Mouse (Mus musculus): ENCODE data around the gene Copg2. TPM values are rescaled to one million over a fixed set of nuclear protein-coding genes. Genes with fewer than 3 reads are reported as not detected.

Copg2 gene
- polyA plus RNA-seq, 1 experiment from 2014 or later, result 5.8 TPM

DNA sequence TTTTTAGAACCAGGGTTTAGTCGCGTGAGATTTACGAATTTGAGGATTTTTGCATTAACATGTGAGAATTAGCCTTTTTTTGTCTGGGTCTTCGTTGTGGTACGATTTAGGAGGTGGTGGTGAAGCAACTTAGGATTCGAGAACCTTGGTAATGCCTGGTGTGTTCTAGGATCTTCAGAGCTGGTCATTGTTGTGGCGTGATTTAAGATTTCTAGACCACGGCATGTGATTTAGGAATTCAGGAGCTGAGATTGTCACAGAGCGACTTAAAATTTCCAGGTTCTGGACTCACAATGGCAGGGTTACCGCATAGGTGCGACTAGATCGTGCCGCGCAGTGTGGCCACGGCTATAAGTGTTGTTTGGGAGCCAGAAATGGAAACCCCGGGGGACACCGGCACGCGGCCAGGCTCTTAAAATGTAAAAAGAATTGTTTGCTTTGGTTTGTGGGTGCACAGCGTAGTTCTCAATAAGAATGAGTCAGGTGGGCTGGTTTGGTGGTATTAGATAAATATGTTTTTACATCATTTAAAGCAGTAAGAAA is 158.1 kb downstream of the Copg2 start:
- Histone ChIP-seq H3K9me3 (replicated peaks; ENCODE audit: control insufficient read depth, low read length) (peaks cover 13% of the 10 kb centered on the region), H3K4me1 (ENCODE audit: control insufficient read depth, low read depth, low read length) (no peaks in the 10 kb centered on the region), H3K4me2 (ENCODE audit: low read depth, low read length) (peak overlapping the region; percentile 48; the same call in 1 of the 2 replicates), H3K9ac (ENCODE audit: low read depth, low read length) (no peak overlapping the region), H3K36me3 (ENCODE audit: control insufficient read depth, insufficient read depth) (no peaks in the 10 kb centered on the region), H3K27ac (ENCODE audit: low read length) (no peak overlapping the region), H3K4me3 (ENCODE audit: low read depth, low read length) (peak overlapping the region; percentile 43), H3K27me3 (ENCODE audit: control insufficient read depth, insufficient read depth, low read depth, low read length) (peaks cover 48% of the 10 kb centered on the region)
- no peak for ATAC-seq (ENCODE audit: low read depth)
- WGBS (ENCODE audit: insufficient replicate concordance), result 40% methylated on average over 20 of the region's 20 CpGs

DNA sequence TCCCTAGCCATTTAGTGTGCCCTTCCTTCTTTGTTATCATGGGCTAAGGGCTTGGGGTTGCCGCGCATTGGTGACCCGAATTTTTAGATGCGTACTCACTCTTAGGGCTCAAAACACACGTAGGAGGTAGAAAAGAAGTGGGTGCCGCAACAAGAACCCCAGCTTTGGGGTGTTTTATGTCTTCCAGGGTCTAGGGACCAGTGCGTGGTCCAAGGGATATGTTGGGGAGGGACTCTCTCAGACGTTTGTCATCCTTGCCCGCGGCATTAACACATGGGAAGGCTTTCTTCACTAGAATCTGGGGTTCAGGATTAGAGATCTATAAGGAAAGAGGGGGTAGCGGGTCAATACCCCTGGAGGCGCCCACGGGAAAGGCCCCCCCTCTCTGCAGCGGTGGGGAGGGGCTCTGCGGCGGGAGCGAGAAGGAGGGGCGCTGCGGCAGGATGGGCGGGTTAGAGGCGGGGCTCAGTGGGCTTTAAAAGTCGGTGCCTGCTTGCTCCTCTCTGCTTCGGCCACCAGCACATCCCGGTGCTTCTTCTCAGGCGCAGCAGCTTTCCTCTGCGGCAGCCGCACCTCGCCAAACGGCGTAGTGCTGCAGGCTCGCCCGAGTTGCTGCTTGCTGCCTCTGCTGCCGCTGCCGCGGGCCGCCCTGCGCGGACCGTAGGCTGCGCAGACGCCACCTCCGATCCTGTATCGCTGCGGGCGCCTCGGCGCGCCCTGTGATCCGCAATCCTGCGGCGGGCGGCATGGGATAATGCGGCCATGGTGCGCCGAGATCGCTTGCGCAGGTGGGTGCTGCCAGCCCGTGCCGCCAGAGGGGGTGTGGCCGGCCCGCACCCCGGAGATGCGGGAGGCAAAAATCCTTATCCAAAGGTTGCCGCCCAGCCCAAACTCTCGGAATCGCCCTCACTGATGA is 158.8 kb downstream of the Copg2 start:
- 45% methylated on average over 63 of the region's 66 CpGs for WGBS (ENCODE audit: insufficient replicate concordance)
- peaks cover 13% of the 10 kb centered on the region for H3K9me3 ChIP-seq (replicated peaks; ENCODE audit: control insufficient read depth, low read length)
- no peak overlapping the region for H3K27ac ChIP-seq (ENCODE audit: low read length)
- H3K9ac ChIP-seq (ENCODE audit: low read depth, low read length), result no peak overlapping the region
- H3K4me3 ChIP-seq (ENCODE audit: low read depth, low read length), result peak overlapping the region; percentile 43
- no peaks in the 10 kb centered on the region for H3K36me3 ChIP-seq (ENCODE audit: control insufficient read depth, insufficient read depth)
- ATAC-seq (ENCODE audit: low read depth), result 0 out of 2 replicates have a peak, but pooled peaks have one; percentile 19
- no peaks in the 10 kb centered on the region for H3K4me1 ChIP-seq (ENCODE audit: control insufficient read depth, low read depth, low read length)
- H3K27me3 ChIP-seq (ENCODE audit: control insufficient read depth, insufficient read depth, low read depth, low read length), result peaks cover 55% of the 10 kb centered on the region
- H3K4me2 ChIP-seq (ENCODE audit: low read depth, low read length), result peak overlapping the region; percentile 48

DNA sequence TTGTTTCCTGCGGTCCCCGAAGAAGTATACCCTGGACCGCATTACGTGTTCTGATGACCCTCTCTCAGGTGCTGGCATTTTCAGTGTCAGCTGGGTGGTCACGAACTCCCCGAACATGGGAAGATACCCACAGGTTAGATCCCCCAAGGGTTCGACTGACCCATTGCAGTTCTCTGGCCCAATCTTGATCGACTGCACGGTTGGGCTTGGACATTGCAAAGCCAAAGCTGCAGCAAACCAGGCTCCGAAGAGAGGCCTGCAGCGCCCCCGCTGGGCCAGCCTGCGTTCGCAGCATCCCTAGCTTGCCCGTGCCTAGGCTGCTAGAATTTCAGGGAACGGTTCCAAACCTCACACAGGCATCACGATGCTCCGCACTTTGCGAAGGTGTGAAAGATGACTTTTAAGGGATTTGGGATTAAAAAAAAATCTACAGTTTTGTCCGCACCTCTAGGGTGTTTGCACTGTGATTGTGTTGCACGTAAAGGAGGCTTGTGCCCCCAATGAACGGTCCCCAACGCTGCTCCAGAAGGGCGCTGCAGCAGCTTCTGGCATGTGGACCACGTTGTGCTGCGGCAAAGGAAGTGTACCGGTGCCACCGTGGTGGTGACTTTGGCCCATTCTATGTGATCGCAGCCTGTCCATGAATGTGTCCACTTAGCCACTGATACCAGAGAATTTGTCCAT is 159.6 kb downstream of the Copg2 start:
- peak overlapping the region; percentile 43; the same call in 1 of the 2 replicates for H3K4me3 ChIP-seq (ENCODE audit: low read depth, low read length)
- H3K27me3 ChIP-seq (ENCODE audit: control insufficient read depth, insufficient read depth, low read depth, low read length), result peaks cover 60% of the 10 kb centered on the region
- H3K4me1 ChIP-seq (ENCODE audit: control insufficient read depth, low read depth, low read length), result no peaks in the 10 kb centered on the region
- H3K4me2 ChIP-seq (ENCODE audit: low read depth, low read length), result peak overlapping the region; percentile 48; the same call in 1 of the 2 replicates
- H3K27ac ChIP-seq (ENCODE audit: low read length), result no peak overlapping the region
- no peaks in the 10 kb centered on the region for H3K36me3 ChIP-seq (ENCODE audit: control insufficient read depth, insufficient read depth)
- H3K9me3 ChIP-seq (replicated peaks; ENCODE audit: control insufficient read depth, low read length), result peaks cover 13% of the 10 kb centered on the region
- 49% methylated on average over 29 of the region's 29 CpGs for WGBS (ENCODE audit: insufficient replicate concordance)
- peak; percentile 35; the same call in 1 of the 2 replicates for ATAC-seq (ENCODE audit: low read depth)
- H3K9ac ChIP-seq (ENCODE audit: low read depth, low read length), result no peak overlapping the region

DNA sequence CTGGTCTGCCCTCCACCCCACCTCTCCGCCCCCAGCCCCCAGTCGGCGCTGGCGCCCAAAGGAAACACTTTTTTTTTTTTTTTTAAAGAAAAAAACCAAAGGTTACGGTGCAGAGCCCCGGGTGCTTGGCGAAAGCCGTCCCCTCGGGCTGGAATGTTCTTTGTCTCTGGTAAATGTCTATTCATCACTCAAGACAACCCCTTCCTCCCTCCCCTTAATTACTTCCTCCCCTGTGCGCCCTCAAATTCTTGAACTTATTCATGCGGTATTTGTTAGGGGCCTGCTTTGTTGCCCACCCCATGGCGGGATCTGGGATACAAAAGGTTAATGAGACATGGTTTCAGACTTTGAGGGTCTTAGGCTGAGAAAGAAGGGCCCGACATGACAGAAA is 160.2 kb downstream of the Copg2 start:
- Histone ChIP-seq H3K9ac (ENCODE audit: low read depth, low read length) (no peak overlapping the region), H3K36me3 (ENCODE audit: control insufficient read depth, insufficient read depth) (no peaks in the 10 kb centered on the region), H3K27ac (ENCODE audit: low read length) (no peak overlapping the region), H3K9me3 (replicated peaks; ENCODE audit: control insufficient read depth, low read length) (peaks cover 13% of the 10 kb centered on the region), H3K4me3 (ENCODE audit: low read depth, low read length) (no peak overlapping the region), H3K27me3 (ENCODE audit: control insufficient read depth, insufficient read depth, low read depth, low read length) (peaks cover 60% of the 10 kb centered on the region), H3K4me2 (ENCODE audit: low read depth, low read length) (no peak overlapping the region), H3K4me1 (ENCODE audit: control insufficient read depth, low read depth, low read length) (no peaks in the 10 kb centered on the region)
- WGBS (ENCODE audit: insufficient replicate concordance), result 37% methylated on average over 13 of the region's 13 CpGs
- 0 out of 2 replicates have a peak, but pooled peaks have one; percentile 13 for ATAC-seq (ENCODE audit: low read depth)

DNA sequence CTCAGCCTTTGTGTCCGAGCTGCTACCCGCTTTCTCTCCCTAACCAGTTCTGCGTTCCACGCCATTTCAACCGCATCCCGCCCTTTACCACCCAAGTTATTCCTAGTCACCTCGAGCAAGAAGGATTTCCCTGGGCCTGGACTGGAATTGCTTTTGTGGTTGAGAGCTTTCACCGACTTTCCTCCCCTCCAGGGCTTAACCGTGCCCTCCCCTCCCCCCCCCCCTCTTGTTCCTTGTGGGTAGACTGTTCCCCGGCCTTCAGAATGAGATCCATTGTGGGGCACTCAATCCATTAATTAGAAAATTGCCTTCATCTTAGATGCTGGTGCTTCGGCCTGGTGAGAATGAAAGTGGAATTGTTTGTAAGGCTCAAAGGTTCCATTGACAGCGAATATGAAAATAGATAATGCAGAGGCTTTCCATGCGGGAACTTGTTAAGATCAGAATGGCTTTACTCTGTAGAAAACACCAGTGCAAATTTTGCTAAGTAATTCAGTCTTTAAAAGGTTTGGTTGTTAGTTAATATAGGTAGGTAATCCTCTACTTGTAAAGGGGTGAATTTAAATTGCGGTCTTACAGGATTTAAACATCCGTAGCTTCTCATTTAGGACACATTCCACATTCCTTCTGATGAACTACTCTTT is 160.7 kb downstream of the Copg2 start:
- Histone ChIP-seq H3K27ac (ENCODE audit: low read length) (no peak overlapping the region), H3K36me3 (ENCODE audit: control insufficient read depth, insufficient read depth) (no peaks in the 10 kb centered on the region), H3K4me1 (ENCODE audit: control insufficient read depth, low read depth, low read length) (no peaks in the 10 kb centered on the region), H3K9ac (ENCODE audit: low read depth, low read length) (no peak overlapping the region), H3K9me3 (replicated peaks; ENCODE audit: control insufficient read depth, low read length) (peaks cover 13% of the 10 kb centered on the region), H3K27me3 (ENCODE audit: control insufficient read depth, insufficient read depth, low read depth, low read length) (peaks cover 60% of the 10 kb centered on the region), H3K4me3 (ENCODE audit: low read depth, low read length) (no peak overlapping the region), H3K4me2 (ENCODE audit: low read depth, low read length) (0 out of 2 replicates have a peak overlapping the region, but pooled peaks have one; percentile 17)
- WGBS (ENCODE audit: insufficient replicate concordance), result 46% methylated on average over 15 of the region's 15 CpGs
- no peak for ATAC-seq (ENCODE audit: low read depth)

DNA sequence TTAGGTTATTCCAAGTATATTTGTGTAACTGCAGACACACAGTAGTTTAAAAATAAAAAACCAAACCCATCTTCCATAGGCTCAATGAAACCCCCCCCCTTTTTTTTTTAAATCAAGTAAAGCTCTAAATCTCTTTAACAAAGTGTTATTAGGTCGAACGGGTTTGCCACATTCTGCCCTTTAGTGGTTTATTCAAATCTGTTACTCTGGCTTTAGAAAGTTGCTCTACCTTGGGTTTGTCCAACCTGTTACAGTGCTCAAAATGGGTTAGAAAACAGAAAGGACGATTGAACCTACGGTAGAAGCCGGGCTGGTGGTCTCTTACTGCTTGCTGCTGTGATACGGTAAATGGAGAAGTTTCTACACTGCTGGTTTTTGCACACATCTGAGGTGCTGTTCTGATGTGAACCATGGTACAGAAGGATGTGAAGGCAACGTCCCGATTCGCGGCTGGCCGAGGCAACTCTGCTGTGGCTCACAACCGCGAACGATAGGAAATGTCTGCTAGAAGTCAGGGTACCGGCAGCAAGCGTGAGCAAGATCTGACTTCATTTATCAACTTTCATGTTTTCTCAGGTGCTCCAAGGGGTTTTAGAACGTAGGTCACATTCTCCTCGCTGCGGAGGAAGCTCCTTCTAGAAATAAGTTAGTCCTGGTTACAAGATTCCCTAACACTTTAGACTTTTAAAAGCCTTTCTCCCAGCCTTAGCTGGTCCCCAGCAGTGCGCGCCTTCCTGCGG is 161.4 kb downstream of the Copg2 start:
- peaks cover 60% of the 10 kb centered on the region for H3K27me3 ChIP-seq (ENCODE audit: control insufficient read depth, insufficient read depth, low read depth, low read length)
- no peak for ATAC-seq (ENCODE audit: low read depth)
- H3K27ac ChIP-seq (ENCODE audit: low read length), result no peak overlapping the region
- no peaks in the 10 kb centered on the region for H3K4me1 ChIP-seq (ENCODE audit: control insufficient read depth, low read depth, low read length)
- 51% methylated on average over 22 of the region's 22 CpGs for WGBS (ENCODE audit: insufficient replicate concordance)
- H3K4me3 ChIP-seq (ENCODE audit: low read depth, low read length), result no peak overlapping the region
- H3K36me3 ChIP-seq (ENCODE audit: control insufficient read depth, insufficient read depth), result no peaks in the 10 kb centered on the region
- H3K9ac ChIP-seq (ENCODE audit: low read depth, low read length), result no peak overlapping the region
- no peak overlapping the region for H3K4me2 ChIP-seq (ENCODE audit: low read depth, low read length)
- H3K9me3 ChIP-seq (replicated peaks; ENCODE audit: control insufficient read depth, low read length), result peaks cover 13% of the 10 kb centered on the region

DNA sequence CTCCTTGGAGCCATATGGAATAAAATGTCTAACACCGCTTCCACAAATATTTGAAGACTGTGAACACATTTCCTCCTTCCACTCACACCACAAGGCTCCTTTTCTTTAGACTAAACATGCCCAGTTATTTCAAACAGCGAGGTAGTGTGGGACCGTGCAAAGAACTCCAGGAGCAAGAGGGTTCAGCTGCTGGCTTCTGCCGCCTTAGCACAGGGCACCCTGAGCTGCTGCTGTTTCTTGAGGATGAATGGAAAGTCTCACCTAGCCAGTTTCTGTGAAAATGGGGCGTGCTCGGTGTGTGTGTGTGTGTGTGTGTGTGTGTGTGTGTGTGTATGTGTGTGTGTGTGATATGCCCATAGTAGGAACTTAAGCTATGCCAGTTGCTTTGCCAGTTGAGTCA is 162.1 kb downstream of the Copg2 start:
- H3K27me3 ChIP-seq (ENCODE audit: control insufficient read depth, insufficient read depth, low read depth, low read length), result peaks cover 56% of the 10 kb centered on the region
- no peak overlapping the region for H3K27ac ChIP-seq (ENCODE audit: low read length)
- no peak for ATAC-seq (ENCODE audit: low read depth)
- H3K9me3 ChIP-seq (replicated peaks; ENCODE audit: control insufficient read depth, low read length), result peaks cover 13% of the 10 kb centered on the region
- no peak overlapping the region for H3K4me2 ChIP-seq (ENCODE audit: low read depth, low read length)
- no peaks in the 10 kb centered on the region for H3K36me3 ChIP-seq (ENCODE audit: control insufficient read depth, insufficient read depth)
- 53% methylated on average over 6 of the region's 6 CpGs for WGBS (ENCODE audit: insufficient replicate concordance)
- H3K4me1 ChIP-seq (ENCODE audit: control insufficient read depth, low read depth, low read length), result no peaks in the 10 kb centered on the region
- H3K9ac ChIP-seq (ENCODE audit: low read depth, low read length), result no peak overlapping the region
- no peak overlapping the region for H3K4me3 ChIP-seq (ENCODE audit: low read depth, low read length)

DNA sequence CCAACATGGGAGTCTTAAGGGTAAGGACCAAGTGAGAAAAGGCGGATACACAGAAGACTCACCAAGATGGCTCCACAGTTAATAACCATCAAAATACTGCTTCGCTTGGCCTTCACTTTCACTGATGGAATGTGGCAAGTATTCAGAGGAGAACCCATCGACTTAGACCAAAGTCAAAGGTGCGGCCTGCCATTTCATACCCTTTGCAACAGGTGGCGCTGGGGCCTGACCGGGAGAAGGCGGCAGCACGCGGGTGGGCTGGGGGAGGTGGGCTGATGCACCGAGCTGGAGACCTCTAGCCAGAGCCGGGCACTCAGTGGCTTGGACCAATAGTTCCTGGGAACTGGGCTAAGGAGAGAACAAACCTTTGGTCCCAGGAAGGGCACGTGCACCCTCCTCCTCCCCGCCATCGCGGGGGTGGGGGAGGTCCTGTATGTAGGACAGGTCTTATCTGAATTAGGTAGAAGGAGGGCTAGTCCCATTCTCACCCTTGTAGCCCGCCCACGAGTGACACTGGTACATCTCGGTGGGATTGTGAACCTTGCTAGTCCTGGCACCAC is 163.9 kb downstream of the Copg2 start:
- H3K27ac ChIP-seq (ENCODE audit: low read length), result no peak overlapping the region
- WGBS (ENCODE audit: insufficient replicate concordance), result 54% methylated on average over 18 of the region's 18 CpGs
- no peaks in the 10 kb centered on the region for H3K36me3 ChIP-seq (ENCODE audit: control insufficient read depth, insufficient read depth)
- no peak overlapping the region for H3K4me3 ChIP-seq (ENCODE audit: low read depth, low read length)
- no peaks in the 10 kb centered on the region for H3K4me1 ChIP-seq (ENCODE audit: control insufficient read depth, low read depth, low read length)
- H3K27me3 ChIP-seq (ENCODE audit: control insufficient read depth, insufficient read depth, low read depth, low read length), result peaks cover 38% of the 10 kb centered on the region
- H3K4me2 ChIP-seq (ENCODE audit: low read depth, low read length), result no peak overlapping the region
- peaks cover 6% of the 10 kb centered on the region for H3K9me3 ChIP-seq (replicated peaks; ENCODE audit: control insufficient read depth, low read length)
- no peak overlapping the region for H3K9ac ChIP-seq (ENCODE audit: low read depth, low read length)
- ATAC-seq (ENCODE audit: low read depth), result no peak

Data from liver, embryonic 16.5 days (tissue).